Mouse (Mus musculus) liver, embryonic 14.5 days (tissue): ENCODE measurements around the gene Vps52.

Source experiments
- CTCF ChIP-seq: IDR thresholded peaks from 2 replicates; pipeline ENCODE4 v1.5.1; 2016; ENCODE audit warnings: antibody characterized with exemption, low read depth, control low read depth
- EP300 ChIP-seq: IDR thresholded peaks from 2 replicates; pipeline ENCODE4 v1.6.1; 2016; ENCODE audit warnings: antibody characterized with exemption, low read depth

GRCm38 (mm10) chr17:33952879-33953278 lies 2.7 kb upstream of the Vps52 start:
- no peak for TF ChIP-seq CTCF
- no peak for TF ChIP-seq EP300
